Mouse (Mus musculus) urinary bladder, postnatal 14 days (tissue): ENCODE results near the gene Trim43b.
"Not testable (repeated sequence)": the region's sequence is repeated elsewhere in the genome, so short reads cannot be mapped to it uniquely, and the experiment has no call there.

Experiments
- DNase-seq: peaks from one replicate; pipeline ENCODE4 v3.0.0; 2021; ENCODE audit warnings: low spot score

The Trim43b gene

GRCm38 (mm10) chr9:89092735-89093134 lies at the start of gene Trim43b:
TSS of gene Trim43b (minus strand) at chr9:89092835.
- DNase-seq: not testable (repeated sequence)

GRCm38 (mm10) chr9:89104576-89104975 lies 11.9 kb upstream of the Trim43b start:
- DNase-seq: not testable (repeated sequence)

- not testable (repeated sequence) for DNase-seq
Observed at GRCm38 (mm10) chr9:89086746-89087145, 5.9 kb downstream of the Trim43b start.

GRCm38 (mm10) chr9:89079637-89080036 lies 13.0 kb downstream of the Trim43b start:
- not testable (repeated sequence) for DNase-seq

GRCm38 (mm10) chr9:89076508-89076907 lies 16.1 kb downstream of the Trim43b start:
- not testable (repeated sequence) for DNase-seq

- not testable (repeated sequence) for DNase-seq
Observed at GRCm38 (mm10) chr9:89067143-89067501, 25.5 kb downstream of the Trim43b start.

- peak; percentile 71 for DNase-seq
Observed at GRCm38 (mm10) chr9:89066378-89067142, 26.1 kb downstream of the Trim43b start.
